Mouse (Mus musculus) MEL (cell line): ENCODE results near the gene Mpz.

Experiments
- CHD2 ChIP-seq: IDR thresholded peaks from 2 replicates; pipeline ENCODE4 v1.6.1; 2011; ENCODE audit warnings: low read length, improper control_type of control experiment
- CTCF ChIP-seq, 3 experiments: IDR thresholded peaks in 2 of 3; conservative IDR thresholded peaks in 1 of 3; 2 replicates each; pipeline ENCODE4 v1.5.1; 2011 to 2012; ENCODE audit warnings: low read length in 3 of 3, low read depth in 2 of 3, mild to moderate bottlenecking in 2 of 3, improper control_type of control experiment in 1 of 3, inconsistent platforms in 1 of 3, mixed read lengths in 1 of 3, moderate library complexity in 1 of 3; ENCODE audit not compliant: control insufficient read depth in 1 of 3, insufficient read depth in 1 of 3, poor library complexity in 1 of 3, severe bottlenecking in 1 of 3
- EP300 ChIP-seq, 2 experiments: IDR thresholded peaks; 2 replicates each; pipeline ENCODE4 v1.6.1; 2011; ENCODE audit warnings: improper control_type of control experiment in 2 of 2, low read length in 2 of 2, low read depth in 1 of 2, mild to moderate bottlenecking in 1 of 2
- POLR2A ChIP-seq, 2 experiments: IDR thresholded peaks; 2 replicates each; pipeline ENCODE4 v1.6.1; 2011 to 2012; ENCODE audit warnings: low read length in 2 of 2, mild to moderate bottlenecking in 2 of 2, control low read depth in 1 of 2, improper control_type of control experiment in 1 of 2, low read depth in 1 of 2, moderate library complexity in 1 of 2; ENCODE audit not compliant: control insufficient read depth in 1 of 2, insufficient read depth in 1 of 2, poor library complexity in 1 of 2
- SIN3A ChIP-seq: IDR thresholded peaks from 2 replicates; pipeline ENCODE4 v1.6.1; 2012; ENCODE audit warnings: low read length, improper control_type of control experiment, inconsistent platforms
- TCF12 ChIP-seq: IDR thresholded peaks from 2 replicates; pipeline ENCODE4 v1.6.1; 2014; ENCODE audit warnings: low read depth, mild to moderate bottlenecking, inconsistent platforms, low read length, improper control_type of control experiment, moderate library complexity
- ZC3H11A ChIP-seq: IDR thresholded peaks from 2 replicates; pipeline ENCODE4 v1.6.1; 2012; ENCODE audit warnings: low read depth, mild to moderate bottlenecking, inconsistent platforms, low read length, improper control_type of control experiment

DNA sequence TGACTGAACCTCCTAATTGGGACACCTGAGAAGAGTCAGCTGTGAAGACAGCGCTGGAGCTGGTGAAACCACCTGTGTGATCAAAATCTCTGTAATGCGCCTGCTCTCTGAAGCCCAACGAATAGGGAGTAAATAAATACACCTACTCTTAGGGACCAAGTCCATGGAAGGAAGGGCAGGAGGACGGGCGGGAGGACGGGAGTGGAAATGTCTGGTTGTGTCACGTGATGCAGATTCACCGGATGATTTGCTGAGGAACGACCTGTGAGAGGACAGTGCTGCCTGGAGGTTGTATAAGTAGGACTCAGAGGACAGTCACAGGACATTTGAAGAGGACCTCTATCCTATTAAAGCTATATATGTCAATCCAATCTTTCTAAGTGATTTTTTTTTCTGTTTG, 40.9 kb upstream of the Mpz start:
- TF ChIP-seq SIN3A (no peak), POLR2A (IDR thresholded peaks at IDR 0.05; ENCODE audit: control insufficient read depth in 1 of 2, insufficient read depth in 1 of 2, low read depth in 1 of 2, low read length in 2 of 2, poor library complexity in 1 of 2) (no peak), CHD2 (no peak), EP300 (IDR thresholded peaks at IDR 0.05; ENCODE audit: low read depth in 1 of 2, low read length in 2 of 2) (no peak), ZC3H11A (no peak), CTCF (IDR thresholded peaks at IDR 0.05 in 2 of 3, conservative IDR thresholded peaks at IDR 0.05 in 1 of 3; ENCODE audit: control insufficient read depth in 1 of 3, insufficient read depth in 1 of 3, low read depth in 2 of 3, low read length in 3 of 3, poor library complexity in 1 of 3, severe bottlenecking in 1 of 3) (no peak), TCF12 (no peak)
